Mouse (Mus musculus) liver, postnatal 0 days (tissue): ENCODE measurements around the gene Mtx3. TPM values are rescaled to one million over a fixed set of nuclear protein-coding genes. Genes with fewer than 3 reads are reported as not detected.

Source experiments
- ATAC-seq: fragments of 200-750 bp; cut with Nextera tagmentation; 2 replicates; pipeline ENCODE4 v1.8.0; 2017; ENCODE audit warnings: mild to moderate bottlenecking, moderate library complexity
- DNase-seq: peaks from one replicate; pipeline ENCODE4 v3.0.0-alpha.2; 2016
- H3K27ac ChIP-seq: fragments of 300-500 bp; sonication (generic); 2 replicates; pipeline ENCODE4 v1.5.1; 2014; ENCODE audit warnings: antibody characterized with exemption, moderate library complexity, mild to moderate bottlenecking, low read depth
- H3K27me3 ChIP-seq: fragments of 300-500 bp; sonication (generic); 2 replicates; pipeline ENCODE4 v1.6.1; 2014; ENCODE audit warnings: low read length, control low read depth, mixed read lengths; ENCODE audit not compliant: insufficient read depth
- H3K36me3 ChIP-seq: fragments of 300-500 bp; sonication (generic); replicated peaks from 2 replicates; pipeline ENCODE4 v1.6.1; 2014; ENCODE audit warnings: mild to moderate bottlenecking, control low read depth, low read length, moderate library complexity, mixed read lengths; ENCODE audit not compliant: insufficient read depth
- H3K4me1 ChIP-seq: fragments of 300-500 bp; sonication (generic); 2 replicates; pipeline ENCODE4 v1.6.1; 2014; ENCODE audit warnings: antibody characterized with exemption, mild to moderate bottlenecking, control low read depth; ENCODE audit not compliant: insufficient read depth
- H3K4me2 ChIP-seq: fragments of 300-500 bp; sonication (generic); 2 replicates; pipeline ENCODE4 v1.6.1; 2014; ENCODE audit warnings: low read depth, mild to moderate bottlenecking, low read length, moderate library complexity, mixed read lengths
- H3K4me3 ChIP-seq: fragments of 300-500 bp; sonication (generic); 2 replicates; pipeline ENCODE4 v1.5.1; 2014; ENCODE audit warnings: low read depth, low read length
- H3K9ac ChIP-seq: fragments of 300-500 bp; sonication (generic); replicated peaks from 2 replicates; pipeline ENCODE4 v1.6.1; 2014; ENCODE audit warnings: mild to moderate bottlenecking, moderate library complexity
- H3K9me3 ChIP-seq: fragments of 300-500 bp; sonication (generic); 2 replicates; pipeline ENCODE4 v1.6.1; 2016; ENCODE audit warnings: mild to moderate bottlenecking, control low read depth, low read length, mixed read lengths
- CTCF ChIP-seq: sonication (generic); IDR thresholded peaks from 2 replicates; pipeline ENCODE4 v1.5.1; 2016; ENCODE audit warnings: antibody characterized with exemption, low read depth
- EP300 ChIP-seq: IDR thresholded peaks from 2 replicates; pipeline ENCODE4 v1.6.1; 2016; ENCODE audit warnings: antibody characterized with exemption, low read depth, mild to moderate bottlenecking
- WGBS: fragments of 180-500 bp; shearing (Covaris S2); extraction: QIAGEN DNeasy Blood & Tissue Kit; methylation state at CpG from one replicate; pipeline ENCODE4 v1.1.7; 2014; ENCODE audit not compliant: insufficient replicate concordance; 5-methylcytosine and 5-hydroxymethylcytosine counted together
- polyA plus RNA-seq: library from polyadenylated mRNA; unstranded; fragments of >200 nt; fragmentation: Nextera tagmentation; extraction: Ambion mirVana; gene quantifications from 2 replicates; pipeline ENCODE4 v1.2.1, GENCODE M21; 2015

Mtx3 gene
- polyA plus RNA-seq, 1 experiment from 2014 or later, result 0.81 TPM

DNA sequence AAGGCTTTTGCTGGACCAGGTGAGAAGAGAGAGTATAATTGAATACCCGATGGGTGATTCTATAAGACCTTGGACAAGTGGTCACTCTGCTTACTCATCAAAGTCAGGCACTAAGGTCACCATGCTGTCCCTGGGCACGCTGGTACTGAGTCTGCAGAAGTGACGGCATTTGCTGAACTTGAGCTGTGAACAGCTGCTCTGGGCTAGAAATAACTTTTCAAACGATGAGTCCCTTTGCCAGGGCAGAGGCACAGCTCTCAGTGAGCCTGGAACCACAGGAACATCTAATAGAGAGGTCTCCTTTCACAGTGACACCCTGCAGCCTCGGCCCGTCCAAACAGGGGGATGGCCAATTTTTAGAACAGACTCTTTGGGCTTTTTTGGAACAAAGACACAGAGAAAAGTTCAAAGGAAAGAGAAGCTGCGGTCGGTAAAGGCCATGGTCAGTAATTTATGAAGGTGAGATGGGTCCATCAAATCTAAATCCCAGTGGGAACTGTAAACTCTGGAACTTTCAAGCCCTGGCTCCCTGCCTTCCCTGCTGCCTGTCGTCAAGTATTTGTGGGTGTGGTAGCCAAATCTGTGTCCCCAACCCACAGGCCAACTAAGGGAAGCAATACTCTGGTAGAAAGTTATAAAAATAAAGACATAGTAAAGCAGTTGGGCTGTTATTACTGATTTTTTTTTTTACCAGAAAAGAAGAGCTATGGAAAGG lies 37.9 kb downstream of the Mtx3 start:
- no peak for ATAC-seq
- Histone ChIP-seq H3K4me2 (no peak overlapping the region), H3K36me3 (no peaks in the 10 kb centered on the region), H3K27ac (no peak overlapping the region), H3K9ac (no peak overlapping the region), H3K9me3 (no peaks in the 10 kb centered on the region), H3K27me3 (no peaks in the 10 kb centered on the region), H3K4me1 (no peaks in the 10 kb centered on the region; the same call in 1 of the 2 replicates), H3K4me3 (no peak overlapping the region)
- no peak for TF ChIP-seq CTCF
- no peak for TF ChIP-seq EP300
- no peak for DNase-seq
- 74% methylated on average over 9 of the region's 9 CpGs for WGBS

DNA sequence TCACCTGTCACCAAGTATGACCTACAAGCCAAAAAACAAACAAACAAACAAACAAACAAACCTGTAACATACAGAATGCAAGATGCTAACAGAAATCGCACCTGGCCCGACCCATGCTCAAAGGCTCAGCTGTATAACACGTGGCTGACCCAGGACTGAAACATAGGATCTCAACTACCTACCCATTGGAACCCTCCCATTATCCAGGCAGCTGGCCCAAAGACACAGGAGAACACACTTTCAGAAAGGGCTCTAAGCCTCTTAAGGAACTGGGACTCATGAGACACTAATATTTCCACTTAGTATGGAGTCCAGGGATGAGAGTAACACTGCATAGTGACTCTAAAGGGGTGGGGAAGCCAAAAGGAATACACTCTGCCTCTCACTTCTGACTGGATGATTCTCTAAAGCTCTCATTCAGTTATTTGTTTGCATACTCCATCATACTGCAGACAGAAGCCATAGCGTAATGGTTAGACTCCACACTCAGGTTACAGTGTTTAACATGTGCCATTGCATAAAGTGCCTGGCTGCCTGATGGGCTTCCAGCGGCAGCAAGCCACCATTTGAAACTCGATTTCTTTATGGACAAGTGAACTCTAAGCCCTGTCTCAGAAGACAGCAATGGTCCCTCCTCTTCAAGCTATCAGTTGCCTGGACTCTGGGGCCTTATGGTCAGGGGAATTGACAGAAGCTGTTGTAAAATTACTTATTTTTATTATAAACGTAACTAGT lies 38.6 kb downstream of the Mtx3 start:
- Histone ChIP-seq H3K4me2 (no peak overlapping the region), H3K4me1 (no peaks in the 10 kb centered on the region; the same call in 1 of the 2 replicates), H3K4me3 (no peak overlapping the region), H3K9ac (no peak overlapping the region), H3K9me3 (no peaks in the 10 kb centered on the region), H3K27ac (no peak overlapping the region), H3K36me3 (no peaks in the 10 kb centered on the region), H3K27me3 (no peaks in the 10 kb centered on the region)
- ATAC-seq (no peak), DNase-seq (no peak)
- WGBS, result 77% methylated on average over 7 of the region's 7 CpGs
- TF ChIP-seq CTCF, result no peak
- TF ChIP-seq EP300, result no peak

GRCm38 (mm10) chr13:92884206-92884605 lies 39.6 kb downstream of the Mtx3 start:
- no peak overlapping the region for H3K4me3 ChIP-seq
- no peaks in the 10 kb centered on the region for H3K9me3 ChIP-seq
- DNase-seq (no peak), ATAC-seq (no peak)
- H3K36me3 ChIP-seq, result no peaks in the 10 kb centered on the region
- H3K4me2 ChIP-seq, result no peak overlapping the region
- H3K4me1 ChIP-seq, result no peaks in the 10 kb centered on the region; the same call in 1 of the 2 replicates
- no peaks in the 10 kb centered on the region for H3K27me3 ChIP-seq
- TF ChIP-seq EP300, result no peak
- no peak for TF ChIP-seq CTCF
- H3K9ac ChIP-seq, result no peak overlapping the region
- 78% methylated on average over 1 of the region's 1 CpGs for WGBS
- H3K27ac ChIP-seq, result no peak overlapping the region

- Histone ChIP-seq H3K27me3 (no peaks in the 10 kb centered on the region), H3K36me3 (no peaks in the 10 kb centered on the region), H3K9me3 (no peaks in the 10 kb centered on the region), H3K9ac (no peak overlapping the region), H3K4me2 (no peak overlapping the region), H3K4me1 (no peaks in the 10 kb centered on the region; the same call in 1 of the 2 replicates), H3K4me3 (no peak overlapping the region), H3K27ac (no peak overlapping the region)
- TF ChIP-seq CTCF, result no peak
- TF ChIP-seq EP300, result no peak
- no peak for ATAC-seq
- no peak for DNase-seq
- WGBS, result 61% methylated on average over 1 of the region's 1 CpGs
Observed at GRCm38 (mm10) chr13:92884930-92885329, 40.4 kb downstream of the Mtx3 start.

GRCm38 (mm10) chr13:92899087-92899486 lies 54.5 kb downstream of the Mtx3 start:
- no peak overlapping the region for H3K27ac ChIP-seq
- H3K4me2 ChIP-seq, result no peak overlapping the region
- TF ChIP-seq CTCF (no peak), EP300 (no peak)
- WGBS, result 70% methylated on average over 6 of the region's 6 CpGs
- no peak for ATAC-seq
- H3K4me1 ChIP-seq, result no peaks in the 10 kb centered on the region
- DNase-seq, result no peak
- no peaks in the 10 kb centered on the region for H3K9me3 ChIP-seq
- H3K9ac ChIP-seq, result no peak overlapping the region
- H3K4me3 ChIP-seq, result no peak overlapping the region
- no peaks in the 10 kb centered on the region for H3K36me3 ChIP-seq
- no peaks in the 10 kb centered on the region for H3K27me3 ChIP-seq

DNA sequence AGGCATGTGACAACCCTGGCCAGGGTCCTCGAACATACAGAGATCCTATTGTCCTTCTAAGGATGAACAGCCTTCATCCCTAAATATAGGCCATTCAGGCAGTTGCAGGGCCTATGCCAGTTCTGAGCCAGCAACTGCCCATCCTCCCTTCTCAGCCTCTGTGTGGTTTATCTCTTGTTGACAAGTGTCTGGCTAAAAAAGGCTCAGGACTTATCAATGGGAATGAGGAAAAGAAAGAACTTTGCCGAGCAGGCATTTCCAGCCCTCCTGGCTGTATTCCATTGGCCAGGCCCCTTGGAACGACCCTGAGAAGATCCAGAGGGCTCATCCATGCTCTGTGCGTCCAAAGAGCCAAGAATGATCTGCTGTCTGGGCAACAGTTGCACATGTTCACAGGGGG lies 58.7 kb downstream of the Mtx3 start:
- Histone ChIP-seq H3K27ac (no peak overlapping the region), H3K9ac (no peak overlapping the region), H3K9me3 (no peaks in the 10 kb centered on the region), H3K4me3 (no peak overlapping the region), H3K4me2 (no peak overlapping the region), H3K36me3 (no peaks in the 10 kb centered on the region), H3K27me3 (no peaks in the 10 kb centered on the region), H3K4me1 (no peaks in the 10 kb centered on the region)
- WGBS, result 50% methylated on average over 4 of the region's 4 CpGs
- DNase-seq, result no peak
- TF ChIP-seq EP300 (no peak), CTCF (no peak)
- ATAC-seq, result no peak
